Mouse (Mus musculus): ENCODE measurements around the gene Gm17555.
"Not testable (repeated sequence)": the region's sequence is repeated elsewhere in the genome, so short reads cannot be mapped to it uniquely, and the experiment has no call there.

The Gm17555 gene

DNA sequence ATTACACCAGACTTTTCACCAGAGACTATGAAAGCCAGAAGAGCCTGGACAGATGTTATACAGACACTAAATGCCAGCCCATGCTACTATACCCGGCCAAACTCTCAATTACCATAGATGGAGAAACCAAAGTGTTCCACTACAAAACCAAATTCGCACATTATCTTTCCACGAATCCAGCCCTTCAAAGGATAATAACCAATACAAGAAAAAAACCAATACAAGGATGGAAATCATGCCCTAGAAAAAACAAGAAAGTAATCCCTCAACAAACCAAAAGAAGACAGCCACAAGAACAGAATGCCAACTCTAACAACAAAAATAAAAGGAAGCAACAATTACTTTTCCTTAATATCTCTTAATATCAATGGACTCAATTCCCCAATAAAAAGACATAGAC, at the start of gene Gm17555:
Gene Gm17555 (plus strand): TSS at position 301 of the 400 bp plus-strand sequence.
- not testable (repeated sequence) for DNase-seq (ENCODE audit: low read depth, low spot score)

GRCm38 (mm10) chr2:126165277-126166018, 49.5 kb upstream of the Gm17555 start:
- no peak for DNase-seq (ENCODE audit: low read depth, low spot score)

DNA sequence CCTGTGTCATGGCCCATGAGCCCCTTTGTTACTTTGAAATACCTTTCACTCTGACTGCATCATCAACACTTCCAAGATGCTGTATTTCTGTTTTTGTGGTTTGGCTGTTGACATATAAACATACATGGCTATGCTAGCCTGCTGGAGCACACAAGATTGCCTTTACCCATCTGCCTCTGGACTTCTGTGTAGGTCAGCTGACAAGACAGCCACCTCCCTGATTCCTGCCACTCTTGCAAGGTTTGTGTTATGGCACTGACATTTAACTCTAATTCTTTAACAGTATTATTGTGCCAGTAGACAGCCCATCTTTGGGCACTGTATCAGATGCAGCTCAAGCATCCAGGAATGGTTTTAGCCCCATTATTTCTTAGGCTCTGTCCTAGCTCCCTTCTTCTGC, 48.6 kb upstream of the Gm17555 start:
- DNase-seq (ENCODE audit: low read depth, low spot score): no peak

DNA sequence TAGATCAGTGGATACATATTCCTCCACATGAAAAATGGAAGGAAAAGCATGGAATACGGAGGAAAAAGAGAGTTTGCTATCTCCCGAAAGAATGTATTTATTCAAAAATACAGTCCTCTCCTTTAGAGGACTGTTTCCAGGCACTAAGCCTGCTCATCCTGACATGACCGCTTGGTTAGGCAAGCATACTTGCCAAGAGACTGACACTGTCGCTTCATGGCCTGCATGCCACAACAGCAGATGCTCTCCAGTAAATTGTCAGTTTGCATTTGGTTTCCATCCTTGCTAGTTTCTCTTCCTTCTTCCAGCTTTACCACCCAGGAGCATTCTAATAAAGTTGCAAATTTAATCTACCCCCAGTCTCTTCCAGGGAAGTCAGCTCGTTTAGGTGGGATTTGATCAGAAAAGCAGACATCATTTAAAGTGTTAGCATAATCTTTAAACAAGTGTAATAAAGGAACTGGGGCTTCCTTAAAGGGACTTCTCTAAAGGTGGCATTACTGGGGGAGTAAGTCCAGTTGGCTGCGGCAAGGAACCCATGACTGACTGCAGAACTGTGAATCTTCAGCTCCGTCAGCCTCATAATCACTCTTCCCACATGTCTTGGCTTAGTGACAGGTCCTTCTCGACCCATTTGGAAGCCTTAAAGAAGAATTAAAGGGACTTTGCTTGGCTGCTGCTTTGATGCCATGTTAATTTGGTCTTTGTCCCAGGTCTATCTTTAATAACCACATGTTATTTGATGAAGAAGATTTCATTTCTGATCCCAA, 47.9 kb upstream of the Gm17555 start:
- no peak for DNase-seq (ENCODE audit: low read depth, low spot score)

- DNase-seq (ENCODE audit: low read depth, low spot score): no peak
These were observed 43.5 kb upstream of the Gm17555 start for GRCm38 (mm10) chr2:126171427-126171826.

DNA sequence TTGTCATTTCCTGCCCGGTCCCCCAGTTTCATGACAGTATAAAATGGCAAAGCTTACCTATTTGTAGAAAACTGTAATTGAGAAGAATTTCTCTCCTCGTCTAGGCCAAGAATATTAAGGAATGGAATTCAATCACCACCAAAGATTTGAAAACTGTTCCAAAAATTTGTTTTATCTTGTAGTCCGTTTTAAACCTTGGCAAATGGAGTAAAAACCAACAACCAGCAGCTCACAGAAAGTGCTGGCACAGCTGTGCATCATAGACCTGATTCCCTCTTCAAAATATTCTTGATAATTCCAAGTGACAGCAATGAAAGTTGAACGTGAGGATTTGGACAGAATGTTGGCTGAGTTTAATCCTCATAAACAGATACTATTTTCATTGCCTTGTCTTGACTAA, 23.6 kb upstream of the Gm17555 start:
- DNase-seq (ENCODE audit: low read depth, low spot score): no peak

DNA sequence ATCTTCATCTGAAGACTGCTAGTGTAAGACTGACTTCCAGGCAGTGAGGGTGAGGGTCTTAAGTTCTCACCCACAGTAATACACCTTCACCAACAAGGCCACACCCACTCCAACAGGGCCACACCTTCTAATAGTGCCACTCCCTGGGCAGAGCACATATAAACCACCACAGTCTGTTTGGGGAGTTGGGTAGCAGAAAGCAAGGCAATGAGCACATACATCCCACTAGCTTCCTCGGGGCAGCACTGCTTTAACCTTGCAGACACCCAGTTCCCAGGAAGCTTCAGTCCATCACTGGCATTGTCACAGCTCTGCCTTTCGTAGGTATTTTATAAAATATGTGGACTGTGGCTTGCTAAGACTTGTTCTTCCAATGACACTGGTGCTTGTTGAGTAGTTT, 22.8 kb upstream of the Gm17555 start:
- no peak for DNase-seq (ENCODE audit: low read depth, low spot score)

- no peak for DNase-seq (ENCODE audit: low read depth, low spot score)
These were observed 19.1 kb upstream of the Gm17555 start for GRCm38 (mm10) chr2:126195631-126196356.

DNA sequence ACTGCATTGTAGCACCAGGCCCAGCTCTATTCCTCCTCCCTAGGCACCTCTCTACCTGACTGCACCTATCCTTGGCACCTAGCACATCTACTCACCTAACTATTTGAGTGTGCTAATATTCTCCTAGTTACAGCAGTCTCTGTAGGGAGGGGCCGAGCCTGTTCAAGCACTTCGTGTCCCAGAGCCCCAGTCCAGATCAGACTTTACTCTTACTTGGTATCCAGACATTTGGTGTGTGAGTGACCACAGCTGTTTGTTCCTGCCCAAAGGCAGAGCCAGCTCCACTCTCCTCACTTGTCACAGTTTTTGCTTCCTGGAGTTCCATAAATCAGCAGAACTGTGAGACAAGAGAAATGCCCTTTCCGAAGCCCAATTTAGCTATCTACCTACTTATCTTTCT, 15.9 kb upstream of the Gm17555 start:
- DNase-seq (ENCODE audit: low read depth, low spot score): no peak

GRCm38 (mm10) chr2:126211011-126211680, 3.8 kb upstream of the Gm17555 start:
- DNase-seq (ENCODE audit: low read depth, low spot score): no peak

DNA sequence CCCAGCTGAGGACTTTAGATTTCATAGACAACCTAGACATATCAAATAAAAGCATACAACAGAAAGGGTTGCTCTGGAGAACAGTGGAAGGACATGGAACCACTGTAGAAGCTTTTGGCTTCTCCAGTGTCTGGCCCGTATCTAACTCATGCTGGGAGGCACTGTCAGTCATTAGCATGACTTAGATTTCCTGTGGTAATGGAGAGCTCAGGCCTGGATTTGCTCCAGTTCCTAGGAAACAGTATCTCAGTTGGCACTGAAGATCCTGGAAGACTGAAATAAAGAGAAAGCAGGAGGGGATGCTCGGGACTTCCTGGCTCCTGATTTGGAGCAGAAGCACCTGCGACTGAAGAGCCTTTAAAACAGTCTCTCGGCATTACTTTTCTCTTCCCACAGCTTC, 12.7 kb downstream of the Gm17555 start:
- no peak for DNase-seq (ENCODE audit: low read depth, low spot score)

DNA sequence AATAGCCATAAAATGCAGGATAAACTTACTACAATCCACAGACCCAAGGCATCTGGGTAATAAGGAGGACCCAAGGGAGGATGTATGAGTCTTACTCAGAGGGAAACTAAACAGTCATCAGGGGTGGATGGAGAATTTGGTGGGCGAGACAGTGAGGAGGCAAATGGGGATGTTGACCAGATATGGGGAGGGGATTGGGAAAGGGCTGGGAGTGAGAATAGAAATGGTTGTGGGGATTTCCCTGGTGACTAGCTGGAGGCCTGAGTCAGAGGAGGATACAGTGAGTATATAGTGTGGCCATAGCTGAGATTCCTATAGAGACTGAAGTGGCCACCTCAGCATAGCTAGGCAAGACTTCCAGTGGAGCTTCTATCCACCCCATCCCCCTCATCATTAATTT, 16.8 kb downstream of the Gm17555 start:
- DNase-seq (ENCODE audit: low read depth, low spot score): no peak

DNA sequence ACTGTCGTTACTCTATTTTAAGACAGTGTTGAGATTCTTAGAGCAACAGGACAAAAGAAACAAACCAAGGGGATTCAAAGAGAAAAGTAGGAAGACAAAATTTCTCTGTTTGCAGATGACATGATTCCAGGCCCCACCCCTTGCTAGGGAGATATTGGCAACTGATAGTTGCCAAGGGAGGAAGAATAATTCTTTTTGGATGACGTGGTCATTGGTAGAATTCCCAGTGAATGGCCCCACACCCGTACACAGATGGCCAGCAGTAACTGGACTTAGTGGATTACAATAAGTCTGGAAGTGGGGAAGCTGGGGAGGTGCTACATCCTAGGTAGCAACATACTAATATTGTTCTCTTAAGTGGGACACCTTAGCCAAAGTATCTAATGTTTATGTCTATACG, 22.0 kb downstream of the Gm17555 start:
- no peak for DNase-seq (ENCODE audit: low read depth, low spot score)

- no peak for DNase-seq (ENCODE audit: low read depth, low spot score)
These were observed 30.5 kb downstream of the Gm17555 start for GRCm38 (mm10) chr2:126245446-126245845.

- DNase-seq (ENCODE audit: low read depth, low spot score): no peak
These were observed 33.6 kb downstream of the Gm17555 start for GRCm38 (mm10) chr2:126248536-126248935.

GRCm38 (mm10) chr2:126252211-126252610, 37.3 kb downstream of the Gm17555 start:
- no peak for DNase-seq (ENCODE audit: low read depth, low spot score)

All from CD4-positive helper T cell, adult 2 months (primary cell).